Mouse (Mus musculus): Measurements from ENCODE around the gene Pakap. TPM values are rescaled to one million over a fixed set of nuclear protein-coding genes. Genes with fewer than 3 reads are reported as not detected.

Pakap gene
- polyA plus RNA-seq, 1 experiment from 2014 or later = 21.1 TPM

DNA sequence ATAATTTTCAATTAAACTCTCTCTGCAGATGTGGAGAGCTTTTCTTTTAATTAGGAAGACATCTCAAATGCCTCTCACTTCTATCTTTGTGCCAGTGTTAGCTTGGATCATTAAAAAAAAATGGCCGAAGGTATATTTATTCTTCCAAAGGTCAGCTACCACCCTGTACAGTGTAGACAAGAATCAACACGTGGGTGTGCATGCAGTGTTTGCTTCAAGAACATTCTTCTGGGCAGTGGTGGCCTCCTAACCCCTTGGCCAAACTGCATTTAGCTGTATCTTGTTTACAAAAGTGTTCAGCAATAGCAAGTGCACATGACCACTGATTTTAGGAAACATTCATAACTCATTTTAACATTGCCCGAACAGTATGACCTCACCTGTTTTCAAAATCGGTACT is 241.5 kb downstream of the Pakap start:
- no peaks in the 10 kb centered on the region for H3K27me3 ChIP-seq (ENCODE audit: control insufficient read depth, insufficient read depth, low read length)
- DNase-seq (ENCODE audit: low spot score) = no peak
- no peaks in the 10 kb centered on the region for H3K9me3 ChIP-seq (ENCODE audit: control insufficient read depth, low read length)
- 89% methylated on average over 4 of the region's 4 CpGs for WGBS
- H3K9ac ChIP-seq (ENCODE audit: low read length) = no peak overlapping the region
- no peak overlapping the region for H3K27ac ChIP-seq (ENCODE audit: low read depth, low read length)
- H3K36me3 ChIP-seq (ENCODE audit: control insufficient read depth, insufficient read depth, low read length) = no peaks in the 10 kb centered on the region
- no peak for ATAC-seq (replicated peaks; ENCODE audit: low FRiP score)
- H3K4me1 ChIP-seq (replicated peaks; ENCODE audit: control insufficient read depth, insufficient read depth, low read length) = no peaks in the 10 kb centered on the region
- H3K4me2 ChIP-seq (ENCODE audit: low read depth, low read length, severe bottlenecking) = no peak overlapping the region
- H3K4me3 ChIP-seq (ENCODE audit: low read depth, low read length) = no peak overlapping the region

DNA sequence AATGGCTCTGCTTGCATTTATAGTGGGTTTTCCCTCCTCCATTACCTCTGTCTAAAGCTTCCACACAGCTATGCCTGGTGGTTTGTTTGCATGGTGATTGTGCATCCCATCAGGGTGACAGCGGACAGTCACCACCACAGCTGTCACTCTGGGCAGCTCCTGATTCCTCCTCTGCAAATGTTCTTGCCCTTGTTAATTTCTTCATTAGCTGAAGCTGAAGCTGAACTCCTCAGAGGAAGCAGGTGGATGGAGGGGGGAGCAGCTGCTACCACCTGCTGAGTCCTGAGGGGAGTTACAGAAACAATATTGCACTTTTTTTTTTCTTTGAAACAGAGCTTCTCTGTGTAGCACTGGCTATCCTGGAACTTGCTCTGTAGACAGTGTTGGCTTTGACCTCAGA is 244.1 kb downstream of the Pakap start:
- H3K4me2 ChIP-seq (ENCODE audit: low read depth, low read length, severe bottlenecking) = no peak overlapping the region
- 65% methylated on average over 1 of the region's 1 CpGs for WGBS
- H3K4me1 ChIP-seq (replicated peaks; ENCODE audit: control insufficient read depth, insufficient read depth, low read length) = no peaks in the 10 kb centered on the region
- no peaks in the 10 kb centered on the region for H3K27me3 ChIP-seq (ENCODE audit: control insufficient read depth, insufficient read depth, low read length)
- ATAC-seq (replicated peaks; ENCODE audit: low FRiP score) = no peak
- no peak overlapping the region for H3K4me3 ChIP-seq (ENCODE audit: low read depth, low read length)
- H3K9me3 ChIP-seq (ENCODE audit: control insufficient read depth, low read length) = no peaks in the 10 kb centered on the region
- no peak overlapping the region for H3K9ac ChIP-seq (ENCODE audit: low read length)
- no peak for DNase-seq (ENCODE audit: low spot score)
- H3K36me3 ChIP-seq (ENCODE audit: control insufficient read depth, insufficient read depth, low read length) = no peaks in the 10 kb centered on the region
- no peak overlapping the region for H3K27ac ChIP-seq (ENCODE audit: low read depth, low read length)

DNA sequence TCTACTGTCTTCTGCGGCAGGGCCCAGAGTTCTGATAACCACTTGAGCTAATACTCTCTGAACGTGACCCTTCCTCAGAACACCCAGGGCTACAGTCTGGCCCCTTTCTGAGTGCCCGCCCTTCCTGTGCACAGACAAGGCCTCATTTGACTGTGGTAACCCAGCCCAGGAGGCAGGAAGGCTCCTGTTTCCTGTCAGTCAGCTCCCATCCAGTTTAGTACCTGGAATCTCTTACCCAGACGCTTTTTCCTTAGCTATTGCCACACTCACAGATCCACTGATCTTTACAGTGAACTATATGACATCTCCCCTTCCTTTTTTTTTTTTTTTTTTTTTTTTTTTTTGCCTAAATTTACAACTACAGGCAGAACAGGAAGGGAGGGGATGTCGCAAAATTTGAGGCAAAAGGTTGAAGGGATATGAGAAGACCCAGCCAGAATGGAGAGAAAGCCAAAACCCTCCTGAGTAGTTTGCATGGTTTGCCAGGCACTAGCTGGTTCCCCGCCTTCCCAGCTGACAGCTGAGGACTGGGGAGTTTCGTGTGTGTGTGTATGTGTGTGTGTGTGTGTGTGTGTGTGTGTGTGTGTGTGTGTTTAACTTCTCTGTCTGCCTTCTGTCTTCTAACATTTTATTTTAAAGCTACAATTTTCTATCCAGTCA is 245.1 kb downstream of the Pakap start:
- Histone ChIP-seq H3K36me3 (ENCODE audit: control insufficient read depth, insufficient read depth, low read length) (no peaks in the 10 kb centered on the region), H3K4me1 (replicated peaks; ENCODE audit: control insufficient read depth, insufficient read depth, low read length) (no peaks in the 10 kb centered on the region), H3K4me2 (ENCODE audit: low read depth, low read length, severe bottlenecking) (no peak overlapping the region), H3K4me3 (ENCODE audit: low read depth, low read length) (no peak overlapping the region), H3K27me3 (ENCODE audit: control insufficient read depth, insufficient read depth, low read length) (no peaks in the 10 kb centered on the region), H3K9ac (ENCODE audit: low read length) (no peak overlapping the region), H3K27ac (ENCODE audit: low read depth, low read length) (no peak overlapping the region), H3K9me3 (ENCODE audit: control insufficient read depth, low read length) (no peaks in the 10 kb centered on the region)
- WGBS = 60% methylated on average over 7 of the region's 7 CpGs
- no peak for ATAC-seq (replicated peaks; ENCODE audit: low FRiP score)
- DNase-seq (ENCODE audit: low spot score) = no peak

- WGBS = 93% methylated on average over 4 of the region's 4 CpGs
- Histone ChIP-seq H3K27me3 (ENCODE audit: control insufficient read depth, insufficient read depth, low read length) (no peaks in the 10 kb centered on the region), H3K9me3 (ENCODE audit: control insufficient read depth, low read length) (no peaks in the 10 kb centered on the region), H3K4me1 (replicated peaks; ENCODE audit: control insufficient read depth, insufficient read depth, low read length) (no peaks in the 10 kb centered on the region), H3K27ac (ENCODE audit: low read depth, low read length) (no peak overlapping the region), H3K4me2 (ENCODE audit: low read depth, low read length, severe bottlenecking) (no peak overlapping the region), H3K9ac (ENCODE audit: low read length) (no peak overlapping the region), H3K36me3 (ENCODE audit: control insufficient read depth, insufficient read depth, low read length) (no peaks in the 10 kb centered on the region), H3K4me3 (ENCODE audit: low read depth, low read length) (no peak overlapping the region)
- DNase-seq (ENCODE audit: low spot score) (no peak), ATAC-seq (replicated peaks; ENCODE audit: low FRiP score) (no peak)
These were observed 245.6 kb downstream of the Pakap start for GRCm38 (mm10) chr4:57813576-57813945.

DNA sequence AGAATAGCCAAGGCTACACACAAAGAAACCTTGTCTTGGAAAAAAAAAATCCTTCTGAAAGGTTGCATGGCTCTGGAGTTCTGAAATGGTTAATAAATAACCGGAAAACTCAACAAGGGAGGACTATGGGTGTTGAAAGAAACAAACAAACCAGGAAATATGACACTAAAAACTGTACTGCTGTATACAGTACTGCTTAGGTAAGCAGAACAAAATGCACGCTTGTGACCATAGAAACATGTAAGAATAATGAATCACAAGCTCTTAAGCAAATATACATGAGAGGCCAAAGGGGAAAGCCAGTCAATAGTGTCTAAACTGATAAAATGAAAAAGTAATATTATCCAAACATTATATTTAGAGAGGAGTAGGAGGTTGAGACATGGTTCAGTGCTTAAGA is 247.4 kb downstream of the Pakap start:
- Histone ChIP-seq H3K4me2 (ENCODE audit: low read depth, low read length, severe bottlenecking) (no peak overlapping the region), H3K36me3 (ENCODE audit: control insufficient read depth, insufficient read depth, low read length) (no peaks in the 10 kb centered on the region), H3K9me3 (ENCODE audit: control insufficient read depth, low read length) (no peaks in the 10 kb centered on the region), H3K27ac (ENCODE audit: low read depth, low read length) (no peak overlapping the region), H3K4me1 (replicated peaks; ENCODE audit: control insufficient read depth, insufficient read depth, low read length) (no peaks in the 10 kb centered on the region), H3K4me3 (ENCODE audit: low read depth, low read length) (no peak overlapping the region), H3K27me3 (ENCODE audit: control insufficient read depth, insufficient read depth, low read length) (no peaks in the 10 kb centered on the region), H3K9ac (ENCODE audit: low read length) (no peak overlapping the region)
- ATAC-seq (replicated peaks; ENCODE audit: low FRiP score) (no peak), DNase-seq (ENCODE audit: low spot score) (no peak)
- 91% methylated on average over 2 of the region's 2 CpGs for WGBS

DNA sequence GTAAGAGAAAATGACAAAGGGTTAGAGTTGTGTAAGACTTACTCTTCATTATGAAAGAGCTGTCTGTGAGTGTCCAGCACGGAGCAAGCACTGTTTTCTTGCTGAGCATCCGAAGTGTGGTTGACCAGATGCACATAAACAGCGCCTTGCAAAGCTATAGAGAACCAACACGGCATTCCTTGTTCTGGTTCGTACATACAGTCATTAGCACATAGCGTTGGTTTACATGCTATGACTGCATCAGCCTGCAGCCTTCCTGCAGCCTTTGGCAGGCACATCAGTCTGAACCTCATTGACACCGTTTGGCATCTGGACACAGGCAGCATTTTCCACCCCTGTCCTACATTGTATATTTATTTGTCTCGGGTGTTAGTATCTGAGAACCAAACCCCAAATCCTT is 248.2 kb downstream of the Pakap start:
- Histone ChIP-seq H3K4me2 (ENCODE audit: low read depth, low read length, severe bottlenecking) (no peak overlapping the region), H3K9me3 (ENCODE audit: control insufficient read depth, low read length) (no peaks in the 10 kb centered on the region), H3K4me1 (replicated peaks; ENCODE audit: control insufficient read depth, insufficient read depth, low read length) (no peaks in the 10 kb centered on the region), H3K27ac (ENCODE audit: low read depth, low read length) (no peak overlapping the region), H3K9ac (ENCODE audit: low read length) (no peak overlapping the region), H3K4me3 (ENCODE audit: low read depth, low read length) (no peak overlapping the region), H3K27me3 (ENCODE audit: control insufficient read depth, insufficient read depth, low read length) (no peaks in the 10 kb centered on the region), H3K36me3 (ENCODE audit: control insufficient read depth, insufficient read depth, low read length) (no peaks in the 10 kb centered on the region)
- no peak for ATAC-seq (replicated peaks; ENCODE audit: low FRiP score)
- 95% methylated on average over 8 of the region's 8 CpGs for WGBS
- no peak for DNase-seq (ENCODE audit: low spot score)

DNA sequence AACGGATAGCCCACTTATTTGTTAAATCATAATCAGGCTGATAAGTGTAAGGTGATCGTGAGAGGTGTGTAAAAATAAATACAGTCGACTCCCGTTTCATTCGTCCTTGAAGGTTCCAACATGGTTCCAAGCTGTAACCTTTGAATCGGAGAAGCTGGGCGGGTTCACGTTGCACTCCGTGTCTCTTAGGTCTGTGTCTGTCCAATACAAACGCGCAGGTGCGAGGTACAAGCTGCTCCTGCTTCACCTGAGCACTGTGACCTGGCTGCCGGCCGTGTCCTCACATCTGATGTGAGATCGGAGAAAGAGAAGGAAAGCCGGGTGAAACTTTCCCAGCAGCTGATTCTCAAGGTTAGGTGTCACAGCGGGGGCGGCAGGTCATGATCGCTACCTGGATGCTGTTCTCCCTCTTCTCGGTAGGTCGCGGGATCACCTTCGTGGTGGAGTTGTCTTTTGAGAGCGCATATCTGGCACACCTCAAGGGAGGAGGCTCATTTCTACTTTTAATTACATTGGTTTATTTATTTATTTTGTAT is 252.9 kb downstream of the Pakap start:
- peaks cover 10% of the 10 kb centered on the region; the same call in 1 of the 2 replicates for H3K4me1 ChIP-seq (replicated peaks; ENCODE audit: control insufficient read depth, insufficient read depth, low read length)
- H3K27me3 ChIP-seq (ENCODE audit: control insufficient read depth, insufficient read depth, low read length) = no peaks in the 10 kb centered on the region
- H3K4me2 ChIP-seq (ENCODE audit: low read depth, low read length, severe bottlenecking) = no peak overlapping the region
- ATAC-seq (replicated peaks; ENCODE audit: low FRiP score) (no peak), DNase-seq (ENCODE audit: low spot score) (no peak)
- WGBS = 91% methylated on average over 24 of the region's 24 CpGs
- no peak overlapping the region for H3K4me3 ChIP-seq (ENCODE audit: low read depth, low read length)
- H3K36me3 ChIP-seq (ENCODE audit: control insufficient read depth, insufficient read depth, low read length) = no peaks in the 10 kb centered on the region
- no peaks in the 10 kb centered on the region for H3K9me3 ChIP-seq (ENCODE audit: control insufficient read depth, low read length)
- H3K27ac ChIP-seq (ENCODE audit: low read depth, low read length) = no peak overlapping the region
- no peak overlapping the region for H3K9ac ChIP-seq (ENCODE audit: low read length)

- Histone ChIP-seq H3K4me3 (ENCODE audit: low read depth, low read length) (no peak overlapping the region), H3K27ac (ENCODE audit: low read depth, low read length) (no peak overlapping the region; the same call in 1 of the 2 replicates), H3K9ac (ENCODE audit: low read length) (no peak overlapping the region), H3K4me1 (replicated peaks; ENCODE audit: control insufficient read depth, insufficient read depth, low read length) (peaks cover 10% of the 10 kb centered on the region; the same call in 1 of the 2 replicates), H3K4me2 (ENCODE audit: low read depth, low read length, severe bottlenecking) (peak overlapping the region; percentile 24; the same call in 1 of the 2 replicates), H3K27me3 (ENCODE audit: control insufficient read depth, insufficient read depth, low read length) (no peaks in the 10 kb centered on the region; the same call in 1 of the 2 replicates), H3K9me3 (ENCODE audit: control insufficient read depth, low read length) (no peaks in the 10 kb centered on the region), H3K36me3 (ENCODE audit: control insufficient read depth, insufficient read depth, low read length) (no peaks in the 10 kb centered on the region)
- ATAC-seq (replicated peaks; ENCODE audit: low FRiP score) (no peak; the same call in 1 of the 2 replicates), DNase-seq (ENCODE audit: low spot score) (no peak)
- 13% methylated on average over 11 of the region's 11 CpGs for WGBS
These were observed 253.8 kb downstream of the Pakap start for GRCm38 (mm10) chr4:57821556-57822356.
